Mouse (Mus musculus) kidney, adult 2 months (tissue): ENCODE measurements around the gene Rtn4rl1.

ENCODE experiments used
- CTCF ChIP-seq: fragments of 200-500 bp; conservative IDR thresholded peaks from 2 replicates; pipeline ENCODE4 v1.5.1; 2011; ENCODE audit warnings: low read depth, mild to moderate bottlenecking, control low read depth, low read length, moderate library complexity, mixed read lengths; ENCODE audit not compliant: insufficient read depth, insufficient read length
- POLR2A ChIP-seq: fragments of 200-500 bp; IDR thresholded peaks from one replicate; pipeline ENCODE4 v1.6.1; 2011; ENCODE audit warnings: low read depth, low read length, control low read depth

DNA sequence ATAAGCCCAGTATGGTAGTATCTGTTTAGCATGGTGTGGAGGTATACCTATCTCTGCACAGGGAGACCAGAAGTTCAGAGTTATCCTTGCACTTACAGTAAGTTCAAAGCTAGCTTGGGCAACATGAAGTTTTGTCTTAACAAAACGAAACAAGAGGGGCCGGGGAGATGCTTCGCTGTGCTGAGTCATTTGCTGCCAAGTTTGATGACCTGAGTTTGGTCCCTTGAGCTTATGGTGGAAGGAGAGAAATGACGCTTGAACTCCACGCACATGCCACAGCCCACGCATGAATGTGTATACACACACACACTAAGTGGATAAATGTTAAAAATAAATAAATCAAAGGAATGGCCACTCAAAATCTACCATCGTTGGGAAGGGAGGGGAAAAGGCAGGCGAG is 94.9 kb downstream of the Rtn4rl1 start:
- no peak for TF ChIP-seq CTCF
- no peak for TF ChIP-seq POLR2A
